Mouse (Mus musculus) forebrain, embryonic 16.5 days (tissue): ENCODE measurements around the gene Clptm1l. TPM values are rescaled to one million over a fixed set of nuclear protein-coding genes. Genes with fewer than 3 reads are reported as not detected.

Source experiments
- ATAC-seq: fragments of 200-750 bp; cut with Nextera tagmentation; 2 replicates; pipeline ENCODE4 v1.8.0; 2017; ENCODE audit warnings: mild to moderate bottlenecking, moderate library complexity
- H3K27ac ChIP-seq: fragments of 300-500 bp; sonication (generic); 2 replicates; pipeline ENCODE4 v1.5.1; 2014; ENCODE audit warnings: low read length, control low read depth
- H3K27me3 ChIP-seq: fragments of 300-500 bp; sonication (generic); replicated peaks from 2 replicates; pipeline ENCODE4 v1.6.1; 2014; ENCODE audit warnings: low read length; ENCODE audit not compliant: control insufficient read depth, insufficient read depth
- H3K36me3 ChIP-seq: fragments of 300-500 bp; sonication (generic); 2 replicates; pipeline ENCODE4 v1.6.1; 2014; ENCODE audit not compliant: control insufficient read depth, insufficient read depth
- H3K4me1 ChIP-seq: fragments of 300-500 bp; sonication (generic); replicated peaks from 2 replicates; pipeline ENCODE4 v1.6.1; 2014; ENCODE audit warnings: low read length; ENCODE audit not compliant: control insufficient read depth, insufficient read depth
- H3K4me2 ChIP-seq: fragments of 300-500 bp; sonication (generic); 2 replicates; pipeline ENCODE4 v1.6.1; 2014; ENCODE audit warnings: mild to moderate bottlenecking, low read length, control low read depth
- H3K4me3 ChIP-seq: fragments of 300-500 bp; sonication (generic); replicated peaks from 2 replicates; pipeline ENCODE4 v1.5.1; 2014; ENCODE audit warnings: mild to moderate bottlenecking, low read length, control low read depth
- H3K9ac ChIP-seq: fragments of 300-500 bp; sonication (generic); replicated peaks from 2 replicates; pipeline ENCODE4 v1.6.1; 2014; ENCODE audit warnings: low read depth, low read length, control low read depth
- H3K9me3 ChIP-seq: fragments of 300-500 bp; sonication (generic); 2 replicates; pipeline ENCODE4 v1.6.1; 2016; ENCODE audit warnings: low read length; ENCODE audit not compliant: control insufficient read depth
- WGBS: fragments of 180-500 bp; shearing (Covaris S2); extraction: QIAGEN DNeasy Blood & Tissue Kit; methylation state at CpG from one replicate; pipeline ENCODE4 v1.1.7; 2014; 5-methylcytosine and 5-hydroxymethylcytosine counted together
- polyA plus RNA-seq: library from polyadenylated mRNA; unstranded; fragments of >200 nt; fragmentation: Nextera tagmentation; extraction: Ambion mirVana; gene quantifications from 2 replicates; pipeline ENCODE4 v1.2.1, GENCODE M21; 2015

Clptm1l gene
- polyA plus RNA-seq, 1 experiment from 2014 or later, result 125 TPM

DNA sequence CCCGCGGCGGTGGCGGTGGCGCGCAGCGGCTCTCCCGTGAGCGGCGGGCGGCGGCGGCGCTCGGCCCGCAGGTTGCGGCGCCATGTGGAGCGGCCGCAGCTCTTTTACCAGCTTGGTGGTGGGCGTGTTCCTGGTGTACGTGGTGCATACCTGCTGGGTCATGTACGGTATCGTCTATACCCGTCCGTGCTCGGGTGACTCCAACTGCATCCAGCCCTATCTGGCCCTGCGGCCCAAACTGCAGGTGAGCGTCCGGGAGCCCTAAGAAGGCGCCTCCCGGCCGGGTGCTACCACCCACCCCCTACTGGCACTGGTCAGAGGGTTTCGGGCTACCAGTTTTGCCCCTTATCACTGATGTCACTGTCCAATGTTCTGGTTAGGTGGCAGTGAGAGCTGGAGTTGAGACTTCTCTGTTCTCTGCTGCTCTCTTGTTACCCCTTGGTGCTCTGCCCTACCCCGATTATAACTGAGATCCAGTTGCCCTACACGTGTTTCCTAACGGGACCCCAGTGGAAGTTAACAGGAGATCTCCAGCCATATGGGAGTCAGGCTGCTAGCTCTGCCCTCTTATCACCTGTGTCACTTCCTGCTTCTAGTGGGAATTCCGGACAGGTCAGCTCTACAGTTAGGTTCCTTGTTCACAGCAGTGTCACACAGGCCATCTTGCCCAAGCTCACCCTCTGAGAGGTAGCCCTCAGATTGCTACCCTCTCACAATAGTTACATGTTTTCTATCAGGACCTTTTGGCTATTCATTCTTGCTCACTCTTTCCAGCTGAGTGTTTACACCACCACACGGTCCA is 551 bp downstream of the Clptm1l start:
- ATAC-seq, result peak; percentile 78
- WGBS, result 3% methylated on average over 39 of the region's 39 CpGs
- H3K4me3 ChIP-seq, result peak overlapping the region; percentile 93

GRCm38 (mm10) chr13:73618406-73618805 is 14.6 kb downstream of the Clptm1l start:
- Histone ChIP-seq H3K27me3 (no peaks in the 10 kb centered on the region), H3K9me3 (no peaks in the 10 kb centered on the region), H3K36me3 (peaks cover 59% of the 10 kb centered on the region), H3K27ac (no peak overlapping the region), H3K4me3 (no peak overlapping the region), H3K9ac (no peak overlapping the region), H3K4me1 (no peaks in the 10 kb centered on the region), H3K4me2 (no peak overlapping the region)
- 93% methylated on average over 5 of the region's 5 CpGs for WGBS
- no peak for ATAC-seq

More for the DNA sequence above, 551 bp downstream of the Clptm1l start:
- Histone ChIP-seq H3K4me2 (peak overlapping the region; percentile 97), H3K27me3 (no peaks in the 10 kb centered on the region), H3K4me1 (peaks cover 19% of the 10 kb centered on the region), H3K9me3 (no peaks in the 10 kb centered on the region), H3K36me3 (peaks cover 24% of the 10 kb centered on the region), H3K9ac (peak overlapping the region; percentile 87), H3K27ac (peak overlapping the region; percentile 66; the same call in 1 of the 2 replicates)

- ATAC-seq, result no peak
These were observed 16.8 kb downstream of the Clptm1l start for GRCm38 (mm10) chr13:73620637-73621036.

DNA sequence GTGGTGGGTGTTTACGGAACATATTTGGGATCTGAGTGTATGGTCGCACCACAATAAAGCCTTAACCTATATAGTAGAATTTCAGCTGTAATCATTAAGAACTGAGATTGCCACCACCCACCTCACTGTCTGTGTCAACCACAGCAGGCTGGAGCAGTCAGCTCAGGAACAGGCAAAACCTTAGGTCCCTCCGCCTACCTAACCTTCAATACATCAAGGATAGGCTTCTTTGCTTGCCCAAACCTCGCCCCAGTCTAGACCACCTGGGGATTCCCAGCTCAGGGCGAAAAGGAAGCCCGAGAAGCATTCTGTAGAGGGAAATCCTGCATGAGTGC is 22.6 kb downstream of the Clptm1l start:
- 48% methylated on average over 6 of the region's 6 CpGs for WGBS
- peak overlapping the region; percentile 95 for H3K4me2 ChIP-seq
- ATAC-seq, result no peak

More at GRCm38 (mm10) chr13:73620637-73621036, 16.8 kb downstream of the Clptm1l start:
- no peaks in the 10 kb centered on the region for H3K9me3 ChIP-seq
- 72% methylated on average over 6 of the region's 6 CpGs for WGBS
- H3K9ac ChIP-seq, result no peak overlapping the region
- H3K27me3 ChIP-seq, result no peaks in the 10 kb centered on the region
- H3K4me1 ChIP-seq, result no peaks in the 10 kb centered on the region
- no peak overlapping the region for H3K4me3 ChIP-seq
- H3K36me3 ChIP-seq, result peaks cover 45% of the 10 kb centered on the region
- H3K4me2 ChIP-seq, result no peak overlapping the region
- H3K27ac ChIP-seq, result no peak overlapping the region

DNA sequence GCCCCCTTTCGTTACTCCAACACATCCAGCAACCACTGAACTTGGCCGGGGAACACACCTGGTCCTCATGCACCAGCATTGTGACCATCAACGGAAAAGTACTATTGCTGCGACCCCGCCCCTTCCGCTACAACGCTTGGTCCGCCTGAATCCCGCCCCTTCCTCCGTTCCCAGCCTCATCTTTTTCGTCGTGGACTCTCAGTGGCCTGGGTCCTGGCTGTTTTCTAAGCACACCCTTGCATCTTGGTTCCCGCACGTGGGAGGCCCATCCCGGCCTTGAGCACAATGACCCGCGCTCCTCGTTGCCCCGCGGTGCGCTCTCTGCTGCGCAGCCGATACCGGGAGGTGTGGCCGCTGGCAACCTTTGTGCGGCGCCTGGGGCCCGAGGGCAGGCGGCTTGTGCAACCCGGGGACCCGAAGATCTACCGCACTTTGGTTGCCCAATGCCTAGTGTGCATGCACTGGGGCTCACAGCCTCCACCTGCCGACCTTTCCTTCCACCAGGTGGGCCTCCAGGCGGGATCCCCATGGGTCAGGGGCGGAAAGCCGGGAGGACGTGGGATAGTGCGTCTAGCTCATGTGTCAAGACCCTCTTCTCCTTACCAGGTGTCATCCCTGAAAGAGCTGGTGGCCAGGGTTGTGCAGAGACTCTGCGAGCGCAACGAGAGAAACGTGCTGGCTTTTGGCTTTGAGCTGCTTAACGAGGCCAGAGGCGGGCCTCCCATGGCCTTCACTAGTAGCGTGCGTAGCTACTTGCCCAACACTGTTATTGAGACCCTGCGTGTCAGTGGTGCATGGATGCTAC is 23.1 kb downstream of the Clptm1l start, which contains the start of gene Tert:
Gene Tert (plus strand): TSS at position 167 of the 805 bp plus-strand sequence.
- H3K36me3 ChIP-seq, result no peaks in the 10 kb centered on the region
- WGBS, result 8% methylated on average over 47 of the region's 47 CpGs
- H3K9ac ChIP-seq, result peak within 1 kb of the TSS; percentile 79
- peak; percentile 88 for ATAC-seq
- peak within 1 kb of the TSS; percentile 72 for H3K4me3 ChIP-seq
- H3K27ac ChIP-seq, result no peak within 1 kb of the TSS
- no peaks in the 10 kb centered on the region for H3K9me3 ChIP-seq
- peaks cover 28% of the 10 kb centered on the region for H3K4me1 ChIP-seq
- H3K27me3 ChIP-seq, result no peaks in the 10 kb centered on the region
- peak within 1 kb of the TSS; percentile 95 for H3K4me2 ChIP-seq

More for the DNA sequence above, 22.6 kb downstream of the Clptm1l start:
- Histone ChIP-seq H3K9ac (peak overlapping the region; percentile 79), H3K27me3 (no peaks in the 10 kb centered on the region), H3K4me3 (peak overlapping the region; percentile 72), H3K27ac (no peak overlapping the region), H3K4me1 (peaks cover 28% of the 10 kb centered on the region), H3K36me3 (peaks cover 2% of the 10 kb centered on the region; the same call in 1 of the 2 replicates), H3K9me3 (no peaks in the 10 kb centered on the region)

- no peaks in the 10 kb centered on the region for H3K36me3 ChIP-seq
- no peak overlapping the region for H3K4me3 ChIP-seq
- no peak overlapping the region for H3K27ac ChIP-seq
- no peaks in the 10 kb centered on the region for H3K27me3 ChIP-seq
- H3K9ac ChIP-seq, result no peak overlapping the region
- H3K9me3 ChIP-seq, result no peaks in the 10 kb centered on the region
- no peak for ATAC-seq
- peaks cover 28% of the 10 kb centered on the region for H3K4me1 ChIP-seq
- WGBS, result 63% methylated on average over 11 of the region's 11 CpGs
- H3K4me2 ChIP-seq, result no peak overlapping the region
These were observed 24.8 kb downstream of the Clptm1l start for GRCm38 (mm10) chr13:73628586-73629113.

- H3K9me3 ChIP-seq, result no peaks in the 10 kb centered on the region
- H3K36me3 ChIP-seq, result peaks cover 4% of the 10 kb centered on the region
- no peak overlapping the region for H3K4me2 ChIP-seq
- no peak overlapping the region for H3K9ac ChIP-seq
- no peak overlapping the region for H3K27ac ChIP-seq
- H3K4me1 ChIP-seq, result peaks cover 21% of the 10 kb centered on the region
- H3K27me3 ChIP-seq, result no peaks in the 10 kb centered on the region
- H3K4me3 ChIP-seq, result no peak overlapping the region
- 93% methylated on average over 3 of the region's 3 CpGs for WGBS
- ATAC-seq, result no peak
These were observed 28.0 kb downstream of the Clptm1l start for GRCm38 (mm10) chr13:73631837-73632236.

GRCm38 (mm10) chr13:73637826-73638225 is 34.0 kb downstream of the Clptm1l start:
- H3K27ac ChIP-seq, result no peak overlapping the region
- WGBS, result 92% methylated on average over 5 of the region's 6 CpGs
- ATAC-seq, result no peak
- H3K4me3 ChIP-seq, result no peak overlapping the region
- H3K4me1 ChIP-seq, result no peaks in the 10 kb centered on the region
- H3K4me2 ChIP-seq, result no peak overlapping the region
- H3K27me3 ChIP-seq, result no peaks in the 10 kb centered on the region
- no peaks in the 10 kb centered on the region for H3K9me3 ChIP-seq
- no peak overlapping the region for H3K9ac ChIP-seq
- H3K36me3 ChIP-seq, result peaks cover 4% of the 10 kb centered on the region

DNA sequence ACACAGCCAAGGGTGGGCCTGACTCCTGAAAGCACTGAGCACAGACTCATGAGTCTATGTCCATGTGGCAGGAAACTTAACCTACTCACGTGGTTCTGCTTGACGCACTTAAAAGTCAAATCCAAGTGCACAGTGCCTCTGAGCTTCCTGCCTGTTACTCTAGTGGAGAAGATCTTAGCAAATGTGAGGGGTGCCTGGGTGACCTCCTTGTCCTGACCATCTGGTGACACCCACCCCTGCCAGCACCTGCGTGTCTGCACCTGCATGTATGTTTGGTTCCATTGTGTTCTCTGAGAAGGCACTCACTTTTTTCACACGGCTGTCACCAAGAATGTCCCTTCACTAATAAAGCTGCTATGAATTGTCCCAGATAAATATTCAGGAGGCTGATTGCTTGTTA is 37.5 kb downstream of the Clptm1l start:
- Histone ChIP-seq H3K27ac (no peak overlapping the region), H3K4me2 (no peak overlapping the region), H3K9ac (no peak overlapping the region), H3K27me3 (no peaks in the 10 kb centered on the region), H3K4me3 (no peak overlapping the region), H3K9me3 (no peaks in the 10 kb centered on the region), H3K4me1 (no peaks in the 10 kb centered on the region), H3K36me3 (no peaks in the 10 kb centered on the region)
- 90% methylated on average over 4 of the region's 4 CpGs for WGBS
- no peak for ATAC-seq
